Mouse (Mus musculus): ENCODE measurements around the gene Rchy1.
"Not testable (repeated sequence)": the region's sequence is repeated elsewhere in the genome, so short reads cannot be mapped to it uniquely, and the experiment has no call there.

DNA sequence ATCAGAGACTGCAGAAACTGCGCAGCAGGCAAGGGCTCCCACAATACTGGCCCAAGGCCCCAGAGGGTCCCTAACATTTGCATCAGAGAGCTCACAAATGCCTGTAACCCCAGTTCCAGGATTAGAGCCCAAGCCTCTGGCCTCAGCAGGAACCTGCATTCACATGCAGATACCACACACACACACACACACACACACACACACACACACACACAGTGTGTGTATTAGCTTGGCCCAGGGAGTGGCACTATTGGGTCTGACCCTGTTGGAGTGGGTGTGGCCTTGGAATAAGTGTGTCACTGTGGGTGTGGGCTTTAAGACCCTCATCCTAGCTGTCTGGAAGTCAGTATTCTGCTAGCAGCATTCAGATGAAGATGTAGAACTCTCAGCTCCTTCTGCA, 17.3 kb downstream of the Rchy1 start:
- not testable (repeated sequence) for TF ChIP-seq CTCF, POLR2A (IDR thresholded peaks at IDR 0.05; ENCODE audit: insufficient read depth, low read depth, low read length)
